Mouse (Mus musculus) 3T3-L1 (cell line): ENCODE measurements at regions not wholly inside any gene's neighbourhood (a gene's known extent, or its start where the extent isn't known, plus 50 kb on each side); places are given as distances from the start of the nearest gene placed in this dataset.
"Not testable (repeated sequence)": the region's sequence is repeated elsewhere in the genome, so short reads cannot be mapped to it uniquely, and the experiment has no call there.

ENCODE experiments used
- DNase-seq: peaks from one replicate; pipeline ENCODE4 v3.0.0-alpha.2; 2015; ENCODE audit warnings: low read depth, low spot score

DNA sequence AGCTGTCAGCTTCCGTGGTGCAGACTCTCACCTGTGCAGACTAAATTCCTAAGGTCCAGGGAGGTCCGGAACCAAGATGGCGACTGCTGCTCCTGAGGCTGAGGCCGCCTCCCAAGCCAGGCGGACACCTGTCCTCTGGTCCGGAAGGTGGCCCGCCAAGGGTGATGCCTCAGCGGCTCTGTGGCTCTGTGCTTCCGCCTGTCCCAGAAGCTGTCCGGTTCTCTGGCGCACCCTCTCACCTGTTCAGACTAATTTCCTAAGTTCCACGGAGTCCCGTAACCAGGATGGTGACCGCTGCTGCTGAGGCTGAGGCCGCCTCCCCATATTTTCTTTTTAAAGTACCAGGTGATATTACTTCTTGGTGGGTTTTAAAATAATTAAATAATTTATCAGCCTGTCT is 65.4 kb upstream of the B3galnt2 start:
- DNase-seq: not testable (repeated sequence)

DNA sequence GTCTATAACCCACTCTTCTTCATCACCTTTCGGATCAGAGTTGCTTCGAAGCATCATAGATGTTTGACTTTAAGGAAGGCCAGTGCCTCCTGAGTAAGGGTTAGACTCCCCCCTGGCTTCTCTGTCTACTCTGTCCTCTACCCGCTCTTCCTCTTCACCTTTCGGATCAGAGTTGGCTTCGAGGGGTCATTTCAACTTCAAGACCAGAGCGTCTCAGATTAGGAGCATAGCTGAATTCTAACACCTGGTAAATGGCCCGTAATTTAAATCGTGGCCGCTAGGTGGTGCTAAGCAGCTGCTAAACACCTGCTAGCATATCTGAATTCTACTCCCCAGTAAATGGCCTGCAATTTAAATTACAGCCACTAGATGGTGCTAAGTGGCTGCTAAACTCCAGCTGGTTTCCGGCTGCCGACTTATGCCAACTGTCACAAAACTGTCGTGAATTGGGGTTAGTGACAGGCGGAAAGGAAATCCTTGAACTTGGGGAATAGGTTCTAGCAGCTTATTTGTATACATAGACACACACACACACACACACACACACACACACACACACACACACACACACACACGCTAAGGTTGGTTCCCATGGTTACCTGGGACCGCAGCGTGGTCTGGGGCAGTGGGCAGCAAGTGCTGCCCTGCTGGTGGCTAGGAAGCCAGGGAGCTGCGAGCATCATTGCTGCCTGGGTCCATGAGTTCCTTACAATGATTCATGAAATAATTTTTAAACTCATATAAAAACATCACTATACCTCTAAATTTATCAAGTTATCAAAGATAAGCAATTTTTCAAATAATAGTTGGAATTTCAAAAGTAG is 64.8 kb upstream of the B3galnt2 start:
- peak; percentile 99 for DNase-seq

DNA sequence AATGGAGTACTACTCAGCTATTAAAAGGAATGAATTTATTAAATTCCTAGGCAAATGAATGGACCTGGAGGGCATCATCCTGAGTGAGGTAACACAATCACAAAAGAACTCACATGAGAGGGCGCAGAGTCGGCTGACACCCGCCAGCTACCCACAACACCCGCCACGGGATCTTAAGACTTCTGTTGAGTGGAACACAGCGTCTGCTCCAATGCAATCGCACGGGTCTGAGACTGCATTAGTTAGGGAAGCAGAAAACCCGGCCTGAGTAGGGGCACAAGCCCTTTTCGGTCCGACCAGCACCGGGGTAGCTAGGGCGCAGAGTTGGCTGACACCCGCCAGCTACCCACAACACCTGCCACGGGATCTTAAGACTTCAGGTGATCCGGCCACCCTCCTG is 52.1 kb upstream of the B3galnt2 start:
- not testable (repeated sequence) for DNase-seq
